Mouse (Mus musculus): Measurements from ENCODE around the gene Gpr39.

DNA sequence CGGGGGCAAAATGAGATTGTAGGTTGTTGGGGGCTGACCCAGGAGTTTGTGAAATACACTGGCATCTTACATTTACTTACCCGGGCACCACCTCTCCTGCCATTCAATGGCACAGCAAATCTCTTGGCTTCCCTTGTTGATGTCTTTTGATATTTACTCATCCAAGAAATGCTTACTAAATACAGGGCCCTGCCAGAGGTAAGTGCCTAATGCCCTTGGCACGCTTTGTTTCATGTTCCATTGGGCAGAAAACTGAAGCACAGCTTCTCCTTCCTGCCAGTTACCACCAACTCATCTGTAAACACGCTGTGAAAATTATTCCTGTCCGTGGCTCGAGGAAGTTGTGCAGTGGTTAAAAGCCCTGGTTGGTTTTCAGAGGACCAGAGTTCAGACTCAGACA is 39.4 kb downstream of the Gpr39 start:
- TF ChIP-seq MYOD1 (IDR thresholded peaks at IDR 0.05; ENCODE audit: control insufficient read depth, insufficient read length, low read depth) (no peak), CTCF (IDR thresholded peaks at IDR 0.05; ENCODE audit: control insufficient read depth, insufficient read depth, insufficient read length) (no peak)
